Mouse (Mus musculus): Measurements from ENCODE around the gene Gpx4.
"Not testable (repeated sequence)": the region's sequence is repeated elsewhere in the genome, so short reads cannot be mapped to it uniquely, and the experiment has no call there.

DNA sequence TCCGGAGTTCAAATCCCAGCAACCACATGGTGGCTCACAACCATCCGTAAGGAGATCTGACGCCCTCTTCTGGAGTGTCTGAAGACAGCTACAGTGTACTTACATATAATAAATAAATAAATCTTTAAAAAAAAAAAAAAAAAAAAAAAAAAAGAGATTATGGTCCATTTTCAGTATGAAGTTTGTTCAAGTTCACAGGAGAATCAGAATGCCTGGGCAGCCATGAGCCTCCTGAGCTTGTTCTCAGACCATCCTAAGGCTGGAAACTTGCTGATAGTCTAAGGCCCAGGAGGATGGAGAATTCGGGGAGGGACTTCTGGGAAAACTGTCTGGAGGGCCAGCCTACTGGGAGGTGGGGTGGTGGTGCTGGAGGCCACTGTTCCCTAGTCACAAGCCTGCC is 1.6 kb upstream of the Gpx4 start:
- not testable (repeated sequence) for TF ChIP-seq POLR2A (IDR thresholded peaks at IDR 0.05; ENCODE audit: control insufficient read depth, extremely low read depth, insufficient read depth, low read length, poor library complexity); CTCF (IDR thresholded peaks at IDR 0.05; ENCODE audit: borderline replicate concordance, control insufficient read depth, extremely low read depth, insufficient read depth, low read length, poor library complexity)
